Mouse (Mus musculus) limb, embryonic 11.5 days (tissue): ENCODE results near the gene Ntn5. TPM values are rescaled to one million over a fixed set of nuclear protein-coding genes. Genes with fewer than 3 reads are reported as not detected.

Experiments
- ATAC-seq: fragments of 200-750 bp; cut with Nextera tagmentation; 2 replicates; pipeline ENCODE4 v1.8.0; 2017; ENCODE audit warnings: low read depth; ENCODE audit not compliant: insufficient number of reproducible peaks, low FRiP score, low TSS enrichment
- DNase-seq: peaks from one replicate; pipeline ENCODE4 v3.0.0-alpha.2; 2015; ENCODE audit warnings: low spot score
- H3K27ac ChIP-seq: fragments of 300-500 bp; sonication (generic); replicated peaks from 2 replicates; pipeline ENCODE4 v1.5.1; 2014; ENCODE audit warnings: low read depth, mild to moderate bottlenecking, low read length
- H3K27me3 ChIP-seq: fragments of 300-500 bp; sonication (generic); 2 replicates; pipeline ENCODE4 v1.6.1; 2014; ENCODE audit warnings: mild to moderate bottlenecking, low read length, mixed read lengths; ENCODE audit not compliant: control insufficient read depth, insufficient read depth
- H3K36me3 ChIP-seq: fragments of 300-500 bp; sonication (generic); 2 replicates; pipeline ENCODE4 v1.6.1; 2014; ENCODE audit warnings: mild to moderate bottlenecking, low read length, moderate library complexity, mixed read lengths; ENCODE audit not compliant: control insufficient read depth, insufficient read depth
- H3K4me1 ChIP-seq: fragments of 300-500 bp; sonication (generic); 2 replicates; pipeline ENCODE4 v1.6.1; 2014; ENCODE audit warnings: low read length, mixed read lengths; ENCODE audit not compliant: control insufficient read depth, insufficient read depth
- H3K4me2 ChIP-seq: fragments of 300-500 bp; sonication (generic); 2 replicates; pipeline ENCODE4 v1.6.1; 2014; ENCODE audit warnings: low read depth, mild to moderate bottlenecking, moderate library complexity; ENCODE audit not compliant: severe bottlenecking
- H3K4me3 ChIP-seq: fragments of 300-500 bp; sonication (generic); 2 replicates; pipeline ENCODE4 v1.5.1; 2014; ENCODE audit warnings: low read depth, low read length
- H3K9ac ChIP-seq: fragments of 300-500 bp; sonication (generic); 2 replicates; pipeline ENCODE4 v1.6.1; 2014; ENCODE audit warnings: mild to moderate bottlenecking, low read length
- H3K9me3 ChIP-seq: fragments of 300-500 bp; sonication (generic); 2 replicates; pipeline ENCODE4 v1.6.1; 2016; ENCODE audit warnings: low read length; ENCODE audit not compliant: control insufficient read depth
- WGBS: fragments of 180-500 bp; shearing (Covaris S2); extraction: QIAGEN DNeasy Blood & Tissue Kit; methylation state at CpG from one replicate; pipeline ENCODE4 v1.1.7; 2014; 5-methylcytosine and 5-hydroxymethylcytosine counted together
- polyA plus RNA-seq: library from polyadenylated mRNA; unstranded; fragments of >200 nt; fragmentation: Nextera tagmentation; extraction: Ambion mirVana; gene quantifications from 2 replicates; pipeline ENCODE4 v1.2.1, GENCODE M21; 2014

Gene Ntn5
- polyA plus RNA-seq, 1 experiment from 2014 or later: 0.24 TPM

GRCm38 (mm10) chr7:45701072-45701471 lies 17.2 kb downstream of the Ntn5 start:
- 32% methylated on average over 11 of the region's 11 CpGs for WGBS
- Histone ChIP-seq H3K4me1 (peaks cover 21% of the 10 kb centered on the region), H3K36me3 (no peaks in the 10 kb centered on the region), H3K27me3 (peaks cover 25% of the 10 kb centered on the region), H3K4me3 (0 out of 2 replicates have a peak overlapping the region, but pooled peaks have one; percentile 17), H3K9me3 (no peaks in the 10 kb centered on the region), H3K4me2 (peak overlapping the region; percentile 65; the same call in 1 of the 2 replicates), H3K9ac (peak overlapping the region; percentile 56), H3K27ac (no peak overlapping the region)
- ATAC-seq (no peak), DNase-seq (no peak)

GRCm38 (mm10) chr7:45701607-45702006 lies 17.8 kb downstream of the Ntn5 start:
- Histone ChIP-seq H3K4me1 (peaks cover 21% of the 10 kb centered on the region), H3K9ac (no peak overlapping the region), H3K4me3 (no peak overlapping the region), H3K9me3 (no peaks in the 10 kb centered on the region), H3K36me3 (no peaks in the 10 kb centered on the region), H3K27ac (no peak overlapping the region), H3K4me2 (no peak overlapping the region), H3K27me3 (peaks cover 25% of the 10 kb centered on the region)
- ATAC-seq: no peak
- DNase-seq: no peak
- WGBS: 92% methylated on average over 11 of the region's 11 CpGs

GRCm38 (mm10) chr7:45702316-45702715 lies 18.5 kb downstream of the Ntn5 start:
- WGBS: 95% methylated on average over 11 of the region's 11 CpGs
- Histone ChIP-seq H3K27ac (no peak overlapping the region), H3K9me3 (no peaks in the 10 kb centered on the region), H3K4me2 (no peak overlapping the region), H3K4me3 (no peak overlapping the region), H3K36me3 (no peaks in the 10 kb centered on the region), H3K27me3 (peaks cover 25% of the 10 kb centered on the region), H3K4me1 (peaks cover 21% of the 10 kb centered on the region), H3K9ac (no peak overlapping the region)
- ATAC-seq (no peak), DNase-seq (no peak)

- no peak overlapping the region for H3K9ac ChIP-seq
Observed at GRCm38 (mm10) chr7:45702809-45703520, 19.1 kb downstream of the Ntn5 start.

GRCm38 (mm10) chr7:45703521-45704033 lies 19.8 kb downstream of the Ntn5 start:
- peak overlapping the region; percentile 33 for H3K4me3 ChIP-seq
- H3K36me3 ChIP-seq: no peaks in the 10 kb centered on the region
- no peak for DNase-seq
- H3K9ac ChIP-seq: peak overlapping the region; percentile 41
- H3K9me3 ChIP-seq: no peaks in the 10 kb centered on the region
- peak overlapping the region; percentile 51; the same call in 1 of the 2 replicates for H3K27ac ChIP-seq
- H3K4me2 ChIP-seq: peak overlapping the region; percentile 72; the same call in 1 of the 2 replicates
- peaks cover 21% of the 10 kb centered on the region for H3K27me3 ChIP-seq
- no peak for ATAC-seq
- WGBS: 46% methylated on average over 12 of the region's 12 CpGs
- peaks cover 32% of the 10 kb centered on the region for H3K4me1 ChIP-seq

More at GRCm38 (mm10) chr7:45702809-45703520, 19.1 kb downstream of the Ntn5 start:
- no peak overlapping the region for H3K4me3 ChIP-seq
- no peak overlapping the region for H3K27ac ChIP-seq
- peak overlapping the region; percentile 72; the same call in 1 of the 2 replicates for H3K4me2 ChIP-seq
- H3K9me3 ChIP-seq: no peaks in the 10 kb centered on the region
- no peaks in the 10 kb centered on the region for H3K36me3 ChIP-seq
- WGBS: 89% methylated on average over 17 of the region's 17 CpGs
- no peak for DNase-seq
- peaks cover 25% of the 10 kb centered on the region for H3K27me3 ChIP-seq
- ATAC-seq: no peak
- H3K4me1 ChIP-seq: peaks cover 26% of the 10 kb centered on the region

GRCm38 (mm10) chr7:45704046-45704559 lies 20.3 kb downstream of the Ntn5 start:
- Histone ChIP-seq H3K27me3 (peaks cover 15% of the 10 kb centered on the region), H3K9ac (peak overlapping the region; percentile 41), H3K9me3 (no peaks in the 10 kb centered on the region), H3K4me3 (peak overlapping the region; percentile 33), H3K4me1 (peaks cover 37% of the 10 kb centered on the region), H3K4me2 (peak overlapping the region; percentile 72), H3K27ac (peak overlapping the region; percentile 51; the same call in 1 of the 2 replicates), H3K36me3 (no peaks in the 10 kb centered on the region)
- ATAC-seq (peak; percentile 41), DNase-seq (peak; percentile 77)
- under 1% methylated on average over 13 of the region's 13 CpGs for WGBS

GRCm38 (mm10) chr7:45704730-45705442 lies 21.1 kb downstream of the Ntn5 start, which contains the start of gene Dbp:
Dbp (plus strand) TSS chr7:45705088.
- under 1% methylated on average over 36 of the region's 36 CpGs for WGBS
- Histone ChIP-seq H3K4me1 (peaks cover 41% of the 10 kb centered on the region), H3K9ac (peak within 1 kb of the TSS; percentile 41), H3K27me3 (peaks cover 8% of the 10 kb centered on the region), H3K4me2 (peak within 1 kb of the TSS; percentile 72), H3K36me3 (no peaks in the 10 kb centered on the region), H3K4me3 (peak within 1 kb of the TSS; percentile 49), H3K27ac (peak within 1 kb of the TSS; percentile 51; the same call in 1 of the 2 replicates), H3K9me3 (no peaks in the 10 kb centered on the region)
- ATAC-seq: peak; percentile 85
- peak; percentile 99 for DNase-seq

- whole genome bisulfite sequencing: 0% methylated on average over 21 of the region's 21 CpGs
- peaks cover 2% of the 10 kb centered on the region for H3K27me3 ChIP-seq
- peak overlapping the region; percentile 34 for H3K9ac ChIP-seq
- ATAC-seq (no peak), DNase-seq (no peak)
- H3K4me2 ChIP-seq: peak overlapping the region; percentile 72
- peaks cover 36% of the 10 kb centered on the region for H3K4me1 ChIP-seq
- H3K36me3 ChIP-seq: no peaks in the 10 kb centered on the region; the same call in 1 of the 2 replicates
- H3K4me3 ChIP-seq: peak overlapping the region; percentile 49
- no peaks in the 10 kb centered on the region for H3K9me3 ChIP-seq
- H3K27ac ChIP-seq: no peak overlapping the region; the same call in 1 of the 2 replicates
Observed at GRCm38 (mm10) chr7:45705443-45705864, 21.6 kb downstream of the Ntn5 start.
